Mouse (Mus musculus) spleen, adult 10 weeks (tissue): ENCODE results near the gene Tmtc1. TPM values are rescaled to one million over a fixed set of nuclear protein-coding genes. Genes with fewer than 3 reads are reported as not detected.

Experiments used
- polyA plus RNA-seq: library from polyadenylated mRNA; stranded (reverse); fragments of 350-450 nt; fragmentation: Illumina TruSeq; extraction: RNeasy Lipid Tissue Mini Kit (QIAGEN cat#74804); gene quantifications from one replicate; pipeline ENCODE4 v1.2.3, GENCODE M21; 2015; ENCODE audit warnings: low replicate concordance; ENCODE audit not compliant: insufficient read depth

The Tmtc1 gene
- polyA plus RNA-seq, result 7.0 TPM

GRCm38 (mm10) chr6:148443726-148444701 is at the start of gene Tmtc1:
Gene Tmtc1, minus strand, starts transcription at chr6:148444389.

GRCm38 (mm10) chr6:148211897-148212680 is 232.1 kb downstream of the Tmtc1 start, which contains the start of gene Ergic2:
Gene Ergic2, minus strand, starts transcription at chr6:148212374.

Other genes with a start within 250 kb of the Tmtc1 start
- gene Ergic2, start 232.0 kb downstream of the Tmtc1 start, polyA plus RNA-seq, result 165 TPM